In the genomic region with DNA sequence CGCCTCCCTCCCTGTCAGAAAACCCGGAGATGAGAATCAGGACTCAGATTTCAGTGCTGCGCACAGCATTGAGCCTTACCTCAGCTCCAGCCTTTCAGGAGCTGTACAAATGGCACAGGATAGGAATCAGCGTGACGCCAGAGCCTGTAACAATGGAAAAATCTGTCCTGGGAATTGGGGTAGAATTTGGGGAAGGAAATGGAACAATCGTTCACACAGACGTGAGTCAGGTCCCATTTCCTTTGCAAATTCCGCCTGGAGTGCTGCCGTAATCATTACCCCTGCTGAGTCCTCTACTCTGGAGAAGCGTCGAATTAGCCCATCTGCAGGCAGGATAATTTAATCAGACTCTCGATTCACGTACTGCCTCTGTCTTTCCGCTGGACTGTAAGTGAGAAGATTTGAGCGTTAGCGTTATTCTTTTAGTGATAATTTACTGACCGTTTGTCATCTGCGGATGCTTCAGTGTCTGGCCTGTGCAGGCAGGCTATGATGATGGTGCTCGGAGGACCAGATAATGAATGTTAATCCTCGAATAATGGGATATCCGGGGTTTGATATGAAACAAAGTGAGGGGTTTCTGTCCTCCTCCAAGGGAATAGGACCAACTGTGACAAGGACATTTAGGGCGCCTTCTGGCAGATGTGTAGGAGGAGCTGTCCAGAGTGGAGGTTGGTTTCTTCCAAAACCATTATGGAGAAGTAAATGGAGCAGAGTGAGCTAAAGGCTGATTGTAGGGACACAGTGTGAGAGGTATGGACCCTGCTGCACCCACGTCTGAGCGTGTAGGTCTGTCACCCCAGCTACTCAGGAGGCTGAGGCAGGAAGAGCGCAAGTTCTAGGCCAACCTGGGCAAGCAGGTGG, we compare ENCODE assay signal across 8 mouse cellular contexts. TPM values are rescaled to one million over a fixed set of nuclear protein-coding genes. Genes with fewer than 3 reads are reported as not detected.
A peak's percentile ranks its signal among the peaks of the same experiment; 100 is the strongest.
DNase-seq lines count a peak whose midpoint lies in the region; ATAC-seq and TF ChIP-seq lines count a peak whose summit lies in the region.

No protein-coding gene starts in this region.

- TF ChIP-seq CTCF in ES-Bruce4 (IDR thresholded peaks at IDR 0.05; ENCODE audit: low read depth, low read length): no peak

- H3K9ac ChIP-seq in ES-Bruce4 (ENCODE audit: low read depth, poor library complexity, severe bottlenecking): no peak overlapping the region

- no peaks in the 10 kb centered on the region for H3K4me1 ChIP-seq in ES-Bruce4 (ENCODE audit: control insufficient read depth, insufficient read depth, low read length)

- no peak for TF ChIP-seq EP300 in ES-Bruce4 (IDR thresholded peaks at IDR 0.05; ENCODE audit: insufficient read depth, low read depth, low read length)

- TF ChIP-seq POLR2A in ES-Bruce4 (IDR thresholded peaks at IDR 0.05; ENCODE audit: insufficient read depth, low read length): no peak

- DNase-seq in brain, adult 2 months (ENCODE audit: low read depth, low spot score): peak; percentile 64
- DNase-seq in heart, adult 9 months (ENCODE audit: low spot score in 2 of 2): peak; percentile 80 to 87
- DNase-seq in kidney, adult 9 months: peak; percentile 65
- DNase-seq in mesoderm, embryonic 11.5 days (ENCODE audit: low read depth, low spot score): peak; percentile 68
- DNase-seq in layer of hippocampus, adult 18-20 months (ENCODE audit: low spot score in 2 of 2): no peak
- no peak for DNase-seq in spleen, postnatal 10 days (ENCODE audit: low spot score in 2 of 2)

- no peaks in the 10 kb centered on the region for H3K9me3 ChIP-seq in ES-Bruce4 (replicated peaks; ENCODE audit: control insufficient read depth, insufficient read depth, low read length, poor library complexity, severe bottlenecking)

- ATAC-seq in megakaryocyte, adult 5-6 weeks (ENCODE audit: poor library complexity, severe bottlenecking): no peak

- no peak overlapping the region for H3K4me3 ChIP-seq in ES-Bruce4 (ENCODE audit: low read depth, low read length)

- 0 out of 2 replicates have a peak, but pooled peaks cover 5% of the 10 kb centered on the region for H3K36me3 ChIP-seq in ES-Bruce4 (ENCODE audit: control insufficient read depth, insufficient read depth, low read length, poor library complexity, severe bottlenecking)

- H3K27ac ChIP-seq in ES-Bruce4 (ENCODE audit: insufficient read depth, low read length): peak overlapping the region; percentile 1; the same call in 1 of the 2 replicates

- no peaks in the 10 kb centered on the region for H3K27me3 ChIP-seq in ES-Bruce4 (ENCODE audit: control insufficient read depth, insufficient read depth, low read length, poor library complexity, severe bottlenecking)

RNA-seq across cellular contexts. Expression of gene Cdca7l, which starts 52.3 kb away (rescaled TPM):
- 29.1 and 34.8 TPM in 2 replicates for polyA plus RNA-seq in ES-Bruce4 (2011; ENCODE audit: insufficient read depth, insufficient read length, low read depth, missing spikeins)
- total RNA-seq in layer of hippocampus, adult 18-20 months (2021): 1 to 10 TPM; 1.5 to 1.6 TPM
- 17.7 and 22.1 TPM in 2 replicates for total RNA-seq in megakaryocyte, adult 5-6 weeks (2015)
- 41.9 and 50.9 TPM in 2 replicates for total RNA-seq in megakaryocyte, adult 5-6 weeks (2017)

Comparison
In these comparisons a context has a peak if more than half of its experiments do, and no peak if none do; other contexts are left out.
1. DNase-seq: peak in brain, adult 2 months (single experiment), heart, adult 9 months (2 of 2), kidney, adult 9 months (single experiment) and mesoderm, embryonic 11.5 days (single experiment); none in layer of hippocampus, adult 18-20 months (0 of 2) and spleen, postnatal 10 days (0 of 2).
2. RNA of gene Cdca7l, which starts 52.3 kb away (total RNA-seq): 17.7 to 50.9 TPM in megakaryocyte, adult 5-6 weeks; 1.5 to 1.6 TPM in layer of hippocampus, adult 18-20 months; every median in the first group is over 4 times any median in the second.